Mouse (Mus musculus) limb, embryonic 14.5 days (tissue): ENCODE measurements around the gene Spx. TPM values are rescaled to one million over a fixed set of nuclear protein-coding genes. Genes with fewer than 3 reads are reported as not detected.

Experiments used
- ATAC-seq: fragments of 200-750 bp; cut with Nextera tagmentation; 2 replicates; pipeline ENCODE4 v1.8.0; 2017; ENCODE audit warnings: low read depth, moderate number of reproducible peaks, moderate TSS enrichment; ENCODE audit not compliant: low FRiP score
- DNase-seq: peaks from one replicate; pipeline ENCODE4 v3.0.0-alpha.2; 2015; ENCODE audit warnings: low spot score
- H3K27ac ChIP-seq: fragments of 300-500 bp; sonication (generic); replicated peaks from 2 replicates; pipeline ENCODE4 v1.5.1; 2014; ENCODE audit warnings: low read depth, mild to moderate bottlenecking, low read length, moderate library complexity, mixed read lengths
- H3K27me3 ChIP-seq: fragments of 300-500 bp; sonication (generic); 2 replicates; pipeline ENCODE4 v1.6.1; 2014; ENCODE audit warnings: low read length, mixed read lengths; ENCODE audit not compliant: control insufficient read depth, insufficient read depth
- H3K36me3 ChIP-seq: fragments of 300-500 bp; sonication (generic); 2 replicates; pipeline ENCODE4 v1.6.1; 2014; ENCODE audit warnings: mild to moderate bottlenecking, low read length, moderate library complexity, mixed read lengths; ENCODE audit not compliant: control insufficient read depth, insufficient read depth
- H3K4me1 ChIP-seq: fragments of 300-500 bp; sonication (generic); 2 replicates; pipeline ENCODE4 v1.6.1; 2014; ENCODE audit warnings: antibody characterized with exemption, low read length, mixed read lengths; ENCODE audit not compliant: control insufficient read depth, insufficient read depth
- H3K4me2 ChIP-seq: fragments of 300-500 bp; sonication (generic); replicated peaks from 2 replicates; pipeline ENCODE4 v1.6.1; 2014; ENCODE audit warnings: low read depth, mild to moderate bottlenecking, low read length, moderate library complexity; ENCODE audit not compliant: severe bottlenecking
- H3K4me3 ChIP-seq: fragments of 300-500 bp; sonication (generic); replicated peaks from 2 replicates; pipeline ENCODE4 v1.5.1; 2014; ENCODE audit warnings: low read length
- H3K9ac ChIP-seq: fragments of 300-500 bp; sonication (generic); 2 replicates; pipeline ENCODE4 v1.6.1; 2014; ENCODE audit warnings: mild to moderate bottlenecking, low read depth, low read length, moderate library complexity; ENCODE audit not compliant: severe bottlenecking
- H3K9me3 ChIP-seq: fragments of 300-500 bp; sonication (generic); 2 replicates; pipeline ENCODE4 v1.6.1; 2016; ENCODE audit warnings: low read length; ENCODE audit not compliant: control insufficient read depth
- POLR2A ChIP-seq: fragments of 200-500 bp; IDR thresholded peaks from 2 replicates; pipeline ENCODE4 v1.8.0; 2012; ENCODE audit warnings: inconsistent platforms, mild to moderate bottlenecking, moderate library complexity, borderline replicate concordance; ENCODE audit not compliant: insufficient read depth, insufficient read length; ENCODE audit errors: extremely low read depth
- WGBS: fragments of 180-500 bp; shearing (Covaris S2); extraction: QIAGEN DNeasy Blood & Tissue Kit; methylation state at CpG from one replicate; pipeline ENCODE4 v1.1.7; 2014; 5-methylcytosine and 5-hydroxymethylcytosine counted together
- polyA plus RNA-seq, 2 experiments: library from polyadenylated mRNA; depleted of rRNA in 1 of 2; stranded (reverse) in 1 of 2; unstranded in 1 of 2; fragments of >200 nt; fragmentation: Nextera tagmentation in 1 of 2; extraction: Ambion mirVana in 1 of 2; gene quantifications; 2 replicates each; pipeline versions ENCODE4 v1.2.1 to v1.2.3; 2012 to 2014

Spx gene
- polyA plus RNA-seq, 2 experiments = 0.59 to 8.0 TPM

GRCm38 (mm10) chr6:142429072-142429471 is 15.8 kb downstream of the Spx start:
- Histone ChIP-seq H3K27ac (no peak overlapping the region), H3K36me3 (no peaks in the 10 kb centered on the region), H3K9me3 (no peaks in the 10 kb centered on the region), H3K4me2 (no peak overlapping the region), H3K4me3 (no peak overlapping the region), H3K27me3 (no peaks in the 10 kb centered on the region), H3K9ac (no peak overlapping the region), H3K4me1 (no peaks in the 10 kb centered on the region)
- no peak for DNase-seq
- ATAC-seq = no peak
- no peak for TF ChIP-seq POLR2A

GRCm38 (mm10) chr6:142451381-142451780 is 38.1 kb downstream of the Spx start:
- ATAC-seq (no peak), DNase-seq (no peak)
- no peak overlapping the region for H3K9ac ChIP-seq
- H3K4me1 ChIP-seq = no peaks in the 10 kb centered on the region
- H3K9me3 ChIP-seq = no peaks in the 10 kb centered on the region
- no peak overlapping the region for H3K27ac ChIP-seq
- 70% methylated on average over 12 of the region's 12 CpGs for WGBS
- no peak overlapping the region for H3K4me2 ChIP-seq
- no peak overlapping the region for H3K4me3 ChIP-seq
- no peaks in the 10 kb centered on the region for H3K27me3 ChIP-seq
- no peaks in the 10 kb centered on the region for H3K36me3 ChIP-seq
- no peak for TF ChIP-seq POLR2A

- Histone ChIP-seq H3K9ac (no peak overlapping the region), H3K9me3 (no peaks in the 10 kb centered on the region), H3K27ac (no peak overlapping the region), H3K4me3 (no peak overlapping the region), H3K4me1 (no peaks in the 10 kb centered on the region), H3K4me2 (no peak overlapping the region), H3K36me3 (no peaks in the 10 kb centered on the region), H3K27me3 (no peaks in the 10 kb centered on the region)
- DNase-seq (no peak), ATAC-seq (no peak)
- WGBS = 85% methylated on average over 2 of the region's 2 CpGs
- no peak for TF ChIP-seq POLR2A
Observed at GRCm38 (mm10) chr6:142453311-142453710, 40.1 kb downstream of the Spx start.

DNA sequence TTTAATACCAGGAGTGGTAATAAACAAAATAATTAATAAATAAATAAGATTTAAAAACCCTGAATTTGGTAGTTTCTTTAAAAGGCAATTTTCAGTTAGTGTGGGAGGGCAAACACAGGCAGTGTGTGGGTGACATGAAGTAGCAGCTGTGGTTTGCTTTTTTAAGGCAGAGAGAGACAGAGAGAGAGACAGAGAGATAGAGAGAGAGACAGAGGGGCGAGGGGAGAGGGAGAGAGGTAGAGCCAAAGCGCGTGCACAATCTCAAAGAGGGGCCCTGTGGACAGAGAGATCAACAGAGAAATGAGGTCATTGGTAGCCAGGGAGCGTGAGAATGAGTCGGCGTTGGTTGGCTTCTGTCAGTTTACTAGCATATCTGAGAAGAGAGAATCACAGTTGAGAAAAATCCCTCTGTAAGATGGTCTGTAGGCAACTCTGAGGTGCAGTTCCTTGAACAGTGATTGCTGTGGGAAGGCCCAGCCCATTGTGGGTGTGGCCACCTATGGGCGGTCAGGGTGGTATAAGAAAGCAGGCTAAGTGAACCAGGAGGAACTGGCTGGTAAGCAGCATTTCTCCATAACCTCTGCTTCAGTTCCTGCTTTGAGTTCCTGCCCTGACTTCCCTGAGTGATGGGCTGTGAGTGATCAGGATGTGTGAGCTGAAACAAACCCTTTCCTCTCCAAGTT is 42.2 kb downstream of the Spx start:
- no peak overlapping the region for H3K4me2 ChIP-seq

GRCm38 (mm10) chr6:142458010-142458409 is 44.8 kb downstream of the Spx start:
- DNase-seq = no peak
- Histone ChIP-seq H3K27ac (no peak overlapping the region), H3K36me3 (no peaks in the 10 kb centered on the region), H3K27me3 (no peaks in the 10 kb centered on the region), H3K9ac (no peak overlapping the region), H3K4me2 (no peak overlapping the region), H3K9me3 (no peaks in the 10 kb centered on the region), H3K4me3 (no peak overlapping the region), H3K4me1 (no peaks in the 10 kb centered on the region)
- ATAC-seq = no peak
- WGBS = 32% methylated on average over 7 of the region's 7 CpGs
- no peak for TF ChIP-seq POLR2A

More for the DNA sequence above, 42.2 kb downstream of the Spx start:
- 75% methylated on average over 7 of the region's 7 CpGs for WGBS
- Histone ChIP-seq H3K27me3 (no peaks in the 10 kb centered on the region), H3K36me3 (no peaks in the 10 kb centered on the region), H3K4me3 (no peak overlapping the region), H3K27ac (no peak overlapping the region), H3K9ac (no peak overlapping the region), H3K4me1 (no peaks in the 10 kb centered on the region), H3K9me3 (no peaks in the 10 kb centered on the region)
- no peak for TF ChIP-seq POLR2A
- ATAC-seq (no peak), DNase-seq (no peak)
